Mouse (Mus musculus) heart, adult 11 months (tissue): ENCODE results near the gene Fam102a.

Experiments
- DNase-seq: peaks from one replicate; pipeline ENCODE4 v3.0.0; 2022

Fam102a gene

GRCm38 (mm10) chr2:32547964-32548739 is 13.0 kb downstream of the Fam102a start:
- DNase-seq, result peak; percentile 96

- DNase-seq, result no peak
Observed at GRCm38 (mm10) chr2:32549171-32549570, 14.0 kb downstream of the Fam102a start.

- DNase-seq, result peak; percentile 99
Observed at GRCm38 (mm10) chr2:32549764-32550163, 14.6 kb downstream of the Fam102a start.

- DNase-seq, result no peak
Observed at GRCm38 (mm10) chr2:32551236-32551635, 16.1 kb downstream of the Fam102a start.

- DNase-seq, result no peak
Observed at GRCm38 (mm10) chr2:32553592-32554148, 18.5 kb downstream of the Fam102a start.

GRCm38 (mm10) chr2:32555484-32555883 is 20.4 kb downstream of the Fam102a start:
- no peak for DNase-seq

- no peak for DNase-seq
Observed at GRCm38 (mm10) chr2:32556019-32556418, 20.9 kb downstream of the Fam102a start.

- DNase-seq, result no peak
Observed at GRCm38 (mm10) chr2:32559570-32559969, 24.4 kb downstream of the Fam102a start.

GRCm38 (mm10) chr2:32566536-32567063 is 31.5 kb downstream of the Fam102a start:
- DNase-seq, result peak; percentile 95

- DNase-seq, result peak; percentile 96
Observed at GRCm38 (mm10) chr2:32568149-32568548, 33.0 kb downstream of the Fam102a start.

GRCm38 (mm10) chr2:32568941-32569340 is 33.8 kb downstream of the Fam102a start:
- no peak for DNase-seq

- DNase-seq, result peak; percentile 99
Observed at GRCm38 (mm10) chr2:32570698-32571494, 35.8 kb downstream of the Fam102a start, which contains the start of gene Dpm2. Gene Dpm2, plus strand, starts transcription at chr2:32570858.

GRCm38 (mm10) chr2:32572196-32572595 is 37.1 kb downstream of the Fam102a start:
- DNase-seq, result no peak

- DNase-seq, result no peak
Observed at GRCm38 (mm10) chr2:32574497-32574896, 39.4 kb downstream of the Fam102a start, which contains the start of gene Pip5kl1. Gene Pip5kl1, plus strand, starts transcription at chr2:32574797.

- peak; percentile 92 for DNase-seq
Observed at GRCm38 (mm10) chr2:32574901-32575585, 39.9 kb downstream of the Fam102a start.

GRCm38 (mm10) chr2:32575586-32576160 is 40.5 kb downstream of the Fam102a start, which contains the start of gene 9430097D07Rik:
Gene 9430097D07Rik, minus strand, starts transcription at chr2:32575684.
- peak; percentile 92 for DNase-seq

- peak; percentile 94 for DNase-seq
Observed at GRCm38 (mm10) chr2:32576532-32576931, 41.4 kb downstream of the Fam102a start.

GRCm38 (mm10) chr2:32578146-32579046 is 43.3 kb downstream of the Fam102a start:
- DNase-seq, result peak; percentile 92

- no peak for DNase-seq
Observed at GRCm38 (mm10) chr2:32581450-32582095, 46.4 kb downstream of the Fam102a start.
